Mouse (Mus musculus) ES-CJ7 (cell line): Measurements from ENCODE around the gene Zfp217.
A peak's percentile ranks its signal among the peaks of the same experiment; 100 is the strongest.

Experiments used
- DNase-seq: peaks from one replicate; pipeline ENCODE4 v3.0.0; 2011; ENCODE audit warnings: low read depth, low spot score

Zfp217 gene

DNA sequence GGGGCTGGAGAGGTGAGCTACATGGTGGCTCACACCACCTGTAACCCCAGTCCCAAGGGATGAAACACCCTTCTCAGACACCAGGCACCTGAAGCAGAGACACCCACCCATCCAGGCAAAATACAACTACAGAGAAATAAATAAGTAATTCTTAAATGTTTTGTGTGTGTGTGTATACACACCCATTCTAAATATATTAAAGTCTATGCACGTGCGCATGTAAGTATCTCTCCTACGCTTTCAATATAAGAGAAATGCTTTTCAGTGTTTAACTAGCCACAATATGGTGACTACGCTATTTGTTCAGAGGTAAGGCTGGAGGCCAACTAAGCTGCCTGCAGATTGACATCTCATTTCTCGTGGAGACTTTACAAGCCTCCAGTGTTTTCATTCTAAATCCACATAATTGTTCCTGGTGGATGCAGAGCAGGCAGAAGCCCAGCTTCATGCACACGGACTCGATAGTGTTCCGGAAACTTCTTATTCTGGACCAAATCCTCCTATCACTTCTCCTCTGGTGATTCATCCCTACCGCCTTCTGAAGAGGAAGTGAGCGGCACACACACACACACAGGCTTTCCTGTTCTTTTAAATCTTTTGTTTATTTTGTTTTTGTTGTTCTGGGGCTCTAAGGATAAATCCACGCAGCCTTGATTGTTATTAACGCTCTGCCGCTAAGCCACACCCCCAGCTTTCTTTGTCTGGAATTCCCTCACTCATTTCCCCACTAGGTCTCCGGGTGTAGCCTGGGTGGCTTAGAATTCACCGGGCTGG lies 12.1 kb upstream of the Zfp217 start:
- DNase-seq, result peak; percentile 39

DNA sequence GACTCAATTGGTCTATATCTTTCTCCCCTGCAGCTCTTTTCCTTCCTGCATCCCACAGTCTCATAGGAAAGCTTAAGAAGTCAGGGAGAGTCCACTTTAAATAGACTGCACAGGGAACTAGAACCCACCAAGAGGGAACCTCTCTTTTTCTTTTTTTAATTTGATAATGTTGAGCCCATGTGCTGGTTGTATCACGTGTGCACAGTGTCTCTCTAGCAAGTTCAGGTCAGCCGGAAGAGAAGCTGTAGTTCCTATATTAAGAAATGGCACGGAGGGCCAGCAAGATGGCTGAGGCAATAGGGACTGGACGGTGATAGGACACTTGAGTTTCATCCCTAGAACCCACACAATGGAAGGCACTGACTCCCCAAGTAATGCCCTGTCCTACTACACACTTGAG lies 11.1 kb upstream of the Zfp217 start:
- no peak for DNase-seq

DNA sequence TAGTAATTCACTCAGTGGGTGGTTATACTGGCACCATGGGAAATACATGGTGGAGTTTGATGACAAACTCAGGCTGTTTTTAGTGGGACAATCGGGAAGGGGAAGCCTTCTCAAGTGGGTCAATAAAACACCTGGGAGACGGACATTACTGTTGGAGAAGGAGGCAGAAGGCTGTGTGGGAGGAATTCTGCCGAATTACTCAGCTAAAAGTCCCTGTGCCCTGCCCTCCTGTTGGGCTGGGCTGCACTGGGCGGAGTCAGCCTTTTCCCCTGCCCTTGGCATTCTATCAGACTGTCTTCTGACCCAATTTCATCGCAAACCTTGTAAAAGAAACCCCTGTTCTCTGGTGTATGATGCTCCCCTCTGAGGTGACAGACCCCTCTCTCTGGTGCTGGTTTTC lies 10.3 kb upstream of the Zfp217 start:
- peak; percentile 58 for DNase-seq

DNA sequence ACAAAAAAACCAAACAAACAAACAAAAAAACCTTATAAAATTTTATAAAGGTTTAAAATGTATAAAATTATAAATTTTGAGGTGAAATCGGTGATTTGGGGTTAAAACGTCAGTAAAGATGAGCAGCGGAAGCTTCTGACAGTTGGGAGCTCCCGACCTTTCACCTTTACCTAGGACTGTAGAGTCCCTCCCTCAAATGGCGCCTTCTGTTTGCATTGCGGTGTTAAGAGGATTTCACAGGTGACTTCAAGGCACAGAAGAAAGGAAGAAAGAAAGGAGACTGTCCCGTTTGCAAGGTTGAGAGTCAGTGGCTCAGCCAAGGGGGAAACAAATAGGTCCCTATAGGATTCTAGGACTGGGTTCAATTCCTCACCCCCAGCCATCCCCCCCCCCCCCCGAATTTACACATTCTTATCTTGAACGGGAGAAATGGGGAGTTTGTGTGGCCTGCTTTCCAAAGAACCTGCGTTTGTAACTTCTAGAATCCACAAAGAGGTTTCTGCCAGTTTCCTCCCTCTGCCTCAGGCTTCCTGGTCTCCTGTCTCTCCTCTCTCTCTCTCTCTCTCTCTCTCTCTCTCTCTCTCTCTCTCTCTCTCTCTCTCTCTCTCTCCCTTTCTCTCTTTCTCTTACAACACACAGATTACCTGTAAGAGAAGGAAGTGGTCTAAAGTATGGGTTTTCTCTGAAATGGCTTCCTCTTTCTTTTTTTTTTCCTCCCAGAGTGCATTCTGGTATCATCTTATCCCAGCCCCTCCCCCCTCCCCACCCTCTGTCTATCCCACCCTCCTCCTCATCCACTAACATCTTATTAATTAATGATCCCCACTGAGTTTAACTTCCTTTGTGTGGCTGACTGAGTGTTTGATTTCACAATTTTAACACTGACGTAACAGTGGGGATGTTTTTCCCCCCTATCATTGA lies 9.6 kb upstream of the Zfp217 start:
- DNase-seq, result peak; percentile 34

DNA sequence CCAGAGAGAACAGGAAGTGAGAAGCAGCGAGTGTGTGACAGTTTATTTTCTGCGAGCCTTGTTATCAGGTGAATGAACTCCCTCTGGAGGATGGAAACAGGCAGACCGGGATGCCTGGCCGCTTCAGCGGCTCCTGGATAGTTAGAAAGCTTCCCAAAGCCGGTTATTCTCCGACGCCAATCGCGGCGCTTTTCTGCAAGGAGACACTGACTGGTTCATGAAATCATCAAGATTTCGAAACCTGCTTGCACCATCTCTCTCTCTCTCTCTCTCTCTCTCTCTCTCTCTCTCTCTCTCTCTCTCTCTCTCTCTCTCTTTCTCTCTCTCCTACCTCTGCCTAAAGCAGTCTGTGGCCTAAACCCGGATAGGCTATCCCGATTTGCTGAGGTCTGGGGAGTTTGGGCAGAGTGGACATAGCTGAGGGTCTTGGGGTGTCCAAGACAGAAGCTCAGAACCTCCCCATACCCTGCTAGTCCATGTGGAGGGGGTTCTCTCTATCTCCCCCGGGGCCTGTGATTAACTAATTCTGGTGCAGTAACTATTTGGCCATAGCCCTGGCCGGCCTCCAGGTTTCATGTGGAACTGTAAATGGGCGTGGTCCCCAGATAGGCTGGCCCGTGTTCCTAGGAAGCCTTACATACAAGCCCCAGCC lies 7.3 kb upstream of the Zfp217 start:
- peak; percentile 66 for DNase-seq

DNA sequence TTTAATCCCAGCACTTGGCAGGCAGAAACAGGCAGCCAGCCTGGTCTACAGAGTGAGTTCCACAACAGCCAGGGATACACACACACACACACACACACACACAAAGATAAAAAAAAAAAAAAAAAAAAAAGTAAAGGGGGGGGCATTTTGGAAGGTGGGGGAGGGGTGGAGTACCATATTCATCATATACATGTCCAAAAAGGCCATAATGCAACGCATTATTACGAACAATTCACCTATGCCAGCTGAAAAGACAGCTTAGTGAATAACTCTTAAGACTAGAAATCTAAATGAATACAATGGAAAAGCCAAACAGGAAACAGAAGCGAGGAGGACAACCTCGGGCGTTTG lies 6.8 kb upstream of the Zfp217 start:
- no peak for DNase-seq

DNA sequence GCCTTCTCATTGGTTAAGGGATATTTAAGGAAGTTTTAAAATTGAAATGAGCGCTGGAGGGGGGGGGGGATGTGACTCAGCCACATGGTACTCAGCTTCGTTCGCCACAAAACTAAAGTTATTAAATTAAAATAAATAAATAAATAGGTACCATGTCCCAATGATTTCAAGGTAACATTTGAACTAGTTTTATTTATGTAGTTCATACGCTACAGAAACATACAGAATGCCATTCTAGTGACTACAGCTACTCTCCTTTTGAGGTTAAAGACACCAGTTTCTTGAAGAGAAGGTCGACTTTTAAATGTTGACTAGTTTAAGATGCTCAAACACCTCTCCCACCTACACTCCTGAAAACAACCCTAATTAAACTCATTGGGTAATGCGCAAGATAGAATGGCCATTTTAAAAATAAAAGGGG lies 6.4 kb upstream of the Zfp217 start:
- no peak for DNase-seq

DNA sequence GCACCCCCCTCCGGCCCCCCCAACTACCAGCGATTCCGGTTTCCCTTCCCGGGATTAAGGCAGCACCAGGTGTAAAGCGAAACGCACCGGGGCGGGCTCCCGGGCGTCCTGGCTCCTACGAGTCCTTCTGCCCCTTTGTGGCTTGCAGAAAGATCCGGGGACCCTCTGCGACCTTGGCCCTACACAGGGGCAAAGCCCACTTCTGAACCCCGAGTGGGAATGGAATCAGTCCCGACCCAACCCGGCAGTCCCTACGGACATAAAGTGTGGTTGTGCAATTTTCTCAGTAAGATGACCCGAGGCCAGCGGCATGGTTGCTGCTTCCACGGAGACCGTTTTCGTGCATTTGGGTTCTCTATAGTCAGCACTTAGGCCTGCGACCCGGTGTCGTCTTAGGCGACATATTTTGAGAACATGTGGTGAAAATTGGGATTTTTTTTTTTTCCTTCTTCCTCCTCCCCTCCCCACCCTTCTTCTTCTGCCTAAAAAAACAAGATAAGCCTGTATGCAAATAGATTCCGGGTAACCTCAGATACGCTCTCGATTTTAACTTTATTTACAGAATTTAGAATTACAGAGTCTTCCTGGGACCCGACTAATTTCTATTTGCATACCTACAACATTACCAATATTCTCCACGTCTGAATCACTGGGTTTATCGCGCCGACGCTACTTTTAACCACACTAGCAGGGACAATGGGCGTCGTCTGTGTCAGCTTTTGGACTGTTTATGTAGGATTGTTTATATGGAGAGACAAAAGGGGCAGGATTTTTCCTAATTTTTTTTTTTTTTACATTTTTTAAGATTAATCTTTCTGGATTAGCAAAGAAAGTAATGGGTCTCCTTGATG lies 5.7 kb upstream of the Zfp217 start:
- no peak for DNase-seq

DNA sequence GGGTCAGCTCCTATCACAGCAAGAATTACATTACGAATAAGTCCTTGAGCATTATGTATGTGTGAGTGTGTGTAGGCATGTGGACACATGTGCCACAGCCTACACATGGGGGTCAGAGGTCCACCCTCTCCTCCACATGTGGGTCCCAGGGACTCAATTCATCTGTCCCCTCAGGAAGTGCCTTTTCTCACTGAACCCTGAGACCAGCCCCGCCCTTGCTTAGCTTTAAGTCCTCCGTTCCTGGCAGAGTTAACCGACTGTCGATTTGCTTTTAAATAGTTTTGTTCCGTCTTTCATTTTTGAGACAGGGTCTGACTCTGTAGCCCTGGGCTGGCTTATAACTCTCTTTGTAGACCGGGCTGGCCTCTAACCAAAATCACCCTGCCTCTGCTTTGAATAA lies 5.0 kb upstream of the Zfp217 start:
- DNase-seq, result peak; percentile 39

DNA sequence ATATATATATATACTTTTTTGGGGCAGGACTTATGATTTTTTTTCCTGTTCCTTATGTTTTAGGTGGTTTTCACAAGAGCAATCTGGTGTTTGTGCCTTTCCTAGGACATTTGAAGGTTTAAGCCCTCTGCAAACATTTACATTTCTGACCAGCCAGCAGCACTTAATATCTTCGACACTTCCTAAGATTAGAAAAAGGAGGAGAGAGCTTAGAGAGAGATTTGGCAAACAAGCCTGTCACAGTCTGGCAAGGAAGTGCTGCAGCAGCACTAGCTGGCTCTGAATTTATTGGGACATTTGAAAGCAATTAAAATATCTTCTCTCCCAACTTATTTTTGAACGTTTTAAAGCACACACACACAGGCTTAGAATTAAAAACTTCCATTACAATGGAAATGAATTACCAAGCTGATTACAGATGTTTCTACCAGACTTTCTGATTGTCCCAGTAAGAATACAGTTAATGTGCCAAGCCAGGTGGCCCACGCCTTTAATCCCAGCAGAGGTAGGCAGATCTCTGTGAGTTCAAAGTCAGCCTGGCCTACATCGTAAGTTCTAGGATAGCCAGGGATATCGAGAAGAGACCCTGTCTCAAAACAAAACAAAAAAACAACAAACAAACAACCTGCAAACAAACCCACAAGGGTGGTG lies 4.3 kb upstream of the Zfp217 start:
- DNase-seq, result no peak

DNA sequence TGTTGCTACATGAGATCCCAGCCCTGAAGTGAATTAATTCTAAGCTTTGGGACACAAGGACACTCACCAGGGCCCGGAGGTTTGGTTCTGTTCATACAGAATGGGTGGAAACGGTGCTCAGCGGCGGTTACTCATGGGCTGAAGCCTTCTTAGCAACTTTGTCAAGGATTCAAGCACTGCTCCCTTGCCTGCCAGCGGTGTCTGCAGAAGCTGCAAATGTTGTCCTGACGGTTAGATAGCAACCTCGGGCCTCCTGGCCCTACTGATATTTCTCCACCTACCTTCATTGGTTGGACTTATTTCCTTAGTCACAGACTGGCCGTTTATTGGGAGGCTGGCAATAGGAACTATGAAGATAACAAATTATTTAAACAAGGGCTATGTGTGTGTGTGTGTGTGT lies 3.6 kb upstream of the Zfp217 start:
- no peak for DNase-seq

DNA sequence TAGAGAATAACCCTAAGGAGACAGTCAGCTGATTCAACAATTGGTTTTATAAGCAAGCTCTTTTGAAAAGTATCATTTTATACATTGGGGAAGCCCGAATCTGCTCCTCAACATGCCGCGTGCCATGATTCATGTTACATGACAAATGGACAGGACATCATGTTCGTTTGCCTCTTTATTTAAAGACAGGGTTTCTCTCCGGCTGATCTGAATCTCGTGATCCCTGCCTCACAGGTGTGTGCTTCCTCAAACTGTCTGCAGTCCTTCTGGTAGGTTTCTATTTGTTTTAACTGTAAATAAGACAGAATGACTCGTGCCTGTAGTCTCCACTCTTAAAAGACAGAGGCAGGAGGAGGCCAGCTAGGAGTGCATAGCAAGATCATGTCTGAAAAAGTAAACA lies 925 bp upstream of the Zfp217 start:
- DNase-seq, result no peak

DNA sequence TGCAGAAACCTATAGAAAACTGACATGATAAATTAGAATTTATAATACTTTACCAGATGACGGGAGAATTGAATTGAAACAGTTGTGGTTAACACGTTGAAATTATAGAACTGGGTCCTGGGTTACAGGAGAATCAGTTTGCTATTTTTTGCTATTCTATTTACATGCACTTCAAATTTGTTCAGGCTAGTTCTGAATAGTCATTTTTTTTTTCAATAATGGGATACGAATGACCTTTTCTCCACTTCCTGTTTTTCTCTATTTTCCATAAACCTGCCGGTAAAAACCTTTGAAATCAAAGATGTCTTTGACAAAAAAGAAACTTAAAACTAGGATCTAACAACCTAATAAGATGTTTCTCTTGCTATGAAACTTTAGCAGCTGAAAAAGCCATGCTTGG lies 733 bp downstream of the Zfp217 start:
- no peak for DNase-seq

DNA sequence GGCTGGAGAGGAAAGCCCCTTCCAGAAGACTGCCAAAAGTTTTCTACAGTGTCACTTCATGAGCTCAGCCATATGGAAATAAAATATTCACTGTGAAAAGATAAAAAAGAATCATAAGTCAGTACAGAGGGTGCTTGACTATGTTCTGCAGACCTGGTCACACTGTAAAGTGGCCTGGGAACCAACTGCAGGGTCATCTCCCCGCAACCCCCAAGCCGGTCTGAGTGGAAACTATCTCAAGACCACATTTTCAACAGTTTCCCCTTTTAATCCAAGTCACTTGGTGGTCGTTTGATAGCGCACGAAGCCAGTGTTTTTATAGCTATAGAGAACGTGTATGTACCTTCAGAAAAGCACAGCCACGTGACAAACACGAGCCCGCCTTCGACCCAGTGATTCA lies 3.6 kb downstream of the Zfp217 start:
- DNase-seq, result no peak

DNA sequence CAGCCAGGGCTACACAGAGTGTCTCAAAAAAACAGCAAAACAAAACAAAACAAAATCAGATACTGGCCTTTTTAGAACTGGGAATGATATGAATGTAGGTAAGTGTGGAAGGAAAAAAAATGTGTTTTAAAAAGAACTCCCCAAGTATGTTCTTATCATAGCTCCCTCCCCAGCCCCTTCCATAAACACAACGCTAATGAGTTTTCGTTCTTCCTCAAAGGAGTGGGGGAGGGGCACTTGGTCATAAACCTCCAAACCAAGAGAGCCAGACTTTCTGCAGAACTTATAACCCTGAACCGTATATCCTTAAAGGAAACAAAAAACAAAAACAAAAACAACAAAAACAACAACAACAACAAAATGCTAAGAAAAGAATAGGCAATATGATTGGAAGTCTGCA lies 4.0 kb downstream of the Zfp217 start:
- DNase-seq, result no peak

DNA sequence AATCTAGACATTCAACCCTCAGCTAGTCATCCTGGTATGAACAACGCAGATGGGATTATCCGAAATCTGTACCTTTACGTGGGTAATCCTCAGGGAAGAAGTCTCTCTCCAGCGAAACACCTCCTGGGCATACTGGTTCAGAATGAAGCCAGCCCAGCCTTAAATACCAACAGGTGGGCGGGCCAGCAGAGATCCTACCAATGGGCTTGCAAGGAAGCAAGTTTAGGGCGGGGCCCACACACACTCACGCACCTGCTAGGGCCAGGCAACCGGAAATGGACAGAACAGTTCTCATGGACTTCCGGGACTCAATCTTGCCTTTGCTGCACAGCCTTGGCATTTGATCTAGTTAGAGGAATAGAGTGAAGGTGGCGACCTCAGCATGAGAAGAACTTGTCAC lies 5.4 kb downstream of the Zfp217 start:
- peak; percentile 72 for DNase-seq

DNA sequence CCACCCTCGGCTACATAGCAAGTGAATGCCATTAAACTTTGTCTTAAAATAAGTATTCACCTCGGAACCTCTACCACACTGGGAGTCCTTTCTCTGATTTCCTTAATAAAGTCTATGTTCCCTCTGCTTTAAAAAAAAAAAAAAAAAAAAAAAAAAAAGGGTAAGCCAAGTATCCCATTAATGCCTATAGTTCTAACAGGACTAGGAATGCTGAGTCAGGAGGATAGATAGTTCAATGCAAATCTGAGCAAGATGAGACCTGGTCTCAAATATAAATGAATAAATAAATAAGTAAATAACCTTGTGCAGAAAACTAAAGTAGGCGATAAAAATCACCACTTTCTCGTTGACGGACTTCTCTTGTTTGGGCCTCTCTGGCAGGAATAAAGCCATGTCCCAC lies 6.4 kb downstream of the Zfp217 start:
- DNase-seq, result no peak

DNA sequence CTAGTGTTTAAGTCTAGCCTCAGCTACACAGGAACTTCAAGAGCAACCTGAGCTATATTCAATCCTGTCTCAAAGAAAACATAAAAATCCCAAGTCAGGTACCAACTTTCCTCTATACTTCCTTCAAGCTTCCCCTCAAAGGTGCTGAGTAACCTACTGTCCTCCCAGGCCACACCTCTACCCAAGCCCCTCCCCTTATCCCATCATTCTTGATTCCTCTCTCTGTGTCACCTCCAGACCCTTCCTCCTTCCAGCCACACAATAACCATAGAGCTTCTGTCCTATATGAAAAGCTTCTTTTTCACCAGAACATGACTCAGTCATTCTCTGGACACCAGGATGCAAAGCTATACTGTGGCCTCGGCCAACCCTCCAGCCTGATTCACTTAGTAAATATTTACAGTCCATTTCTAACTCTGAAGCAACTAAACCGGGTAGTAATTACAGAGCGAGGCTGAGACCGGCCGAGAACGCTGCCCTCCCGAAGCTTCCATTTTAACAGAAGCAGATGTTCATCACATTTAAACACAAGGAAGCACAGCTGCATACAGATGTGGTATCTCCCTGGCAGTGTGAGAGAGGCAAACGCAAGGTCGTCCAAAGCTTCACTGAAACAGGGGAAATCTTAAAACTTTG lies 8.4 kb downstream of the Zfp217 start:
- DNase-seq, result peak; percentile 83

DNA sequence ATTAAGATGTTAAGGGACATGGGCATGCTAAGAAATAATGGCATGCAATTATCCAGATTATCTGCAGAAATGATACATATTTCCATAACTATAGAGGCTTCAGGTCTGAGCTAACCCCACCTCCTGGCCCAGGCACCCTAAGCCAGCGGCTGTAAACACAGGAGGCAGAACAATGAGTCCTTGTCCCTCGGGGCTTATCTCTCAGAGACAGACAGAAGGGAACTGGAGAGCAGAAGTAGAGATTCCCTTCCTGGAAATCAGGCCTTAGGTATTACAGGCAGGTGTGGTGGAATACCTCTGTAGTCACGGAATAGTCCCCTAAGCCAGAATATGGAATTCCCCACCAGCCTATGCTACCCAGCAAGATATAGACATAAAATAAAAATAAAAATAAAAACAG lies 11.0 kb downstream of the Zfp217 start:
- no peak for DNase-seq

DNA sequence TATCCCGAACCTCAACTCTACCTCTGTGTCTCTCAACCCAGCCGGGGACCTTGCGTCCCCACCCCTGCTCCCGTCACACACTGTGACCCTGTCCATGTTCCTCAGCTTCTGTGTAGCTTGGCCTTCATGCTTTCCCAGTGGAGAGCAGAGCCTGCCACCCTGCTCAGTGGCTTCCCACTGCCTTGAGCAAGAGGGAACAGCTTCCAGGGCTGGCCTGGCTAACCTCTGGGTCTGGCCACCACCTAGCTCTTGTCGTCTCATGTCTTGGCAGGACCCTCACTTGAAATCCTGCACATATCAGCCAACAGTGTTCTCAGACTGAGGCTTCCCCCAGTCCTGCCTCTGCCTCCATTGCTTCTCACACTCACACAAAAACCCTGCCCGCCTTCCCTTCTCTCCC lies 12.1 kb downstream of the Zfp217 start:
- no peak for DNase-seq
